Mouse (Mus musculus) left cerebral cortex, postnatal 14 days (tissue): ENCODE results near the gene E2f4. TPM values are rescaled to one million over a fixed set of nuclear protein-coding genes. Genes with fewer than 3 reads are reported as not detected.
A peak's percentile ranks its signal among the peaks of the same experiment; 100 is the strongest.

Experiments used
- DNase-seq, 2 experiments: peaks; one replicate each; pipeline ENCODE4 v3.0.0; 2021 to 2022; ENCODE audit warnings: low spot score in 2 of 2, mixed read lengths in 1 of 2
- intact Hi-C: fragments of 180-260 bp; cut with DNase I; formaldehyde crosslinking; loops from one replicate; pipeline ENCODE4 v1.15.1; 2025
- total RNA-seq, 2 experiments: library from RNA; stranded (reverse); gene quantifications; 2 replicates each; pipeline ENCODE4 v1.2.3; 2021

E2f4 gene
- total RNA-seq, 2 experiments from 2014 or later = 31.5 to 32.1 TPM

- DNase-seq = no peak
- intact Hi-C loops = no loop called here
These were observed 10.2 kb downstream of the E2f4 start for GRCm38 (mm10) chr8:105307670-105308069.

- DNase-seq = no peak
- intact Hi-C loops = no loop called here
These were observed 11.0 kb downstream of the E2f4 start for GRCm38 (mm10) chr8:105308428-105308827.

GRCm38 (mm10) chr8:105309142-105309847 is 11.8 kb downstream of the E2f4 start:
- intact Hi-C loops = no loop called here
- no peak for DNase-seq

GRCm38 (mm10) chr8:105310118-105310517 is 12.7 kb downstream of the E2f4 start:
- intact Hi-C loops = no loop called here
- DNase-seq = no peak

GRCm38 (mm10) chr8:105311718-105312117 is 14.3 kb downstream of the E2f4 start:
- no peak for DNase-seq
- intact Hi-C loops = no loop called here

GRCm38 (mm10) chr8:105312891-105313481 is 15.5 kb downstream of the E2f4 start:
- intact Hi-C loops = no loop called here
- DNase-seq = no peak

- intact Hi-C loops = no loop called here
- DNase-seq = no peak
These were observed 16.3 kb downstream of the E2f4 start for GRCm38 (mm10) chr8:105313622-105314402.

GRCm38 (mm10) chr8:105315073-105315769 is 17.8 kb downstream of the E2f4 start:
- no peak for DNase-seq
- intact Hi-C loops = no loop called here

- DNase-seq = no peak
- intact Hi-C loops = no loop called here
These were observed 20.5 kb downstream of the E2f4 start for GRCm38 (mm10) chr8:105317941-105318340.

GRCm38 (mm10) chr8:105318662-105319190 is 21.3 kb downstream of the E2f4 start:
- DNase-seq = no peak
- intact Hi-C loops = no loop called here

GRCm38 (mm10) chr8:105323183-105323582 is 25.7 kb downstream of the E2f4 start:
- intact Hi-C loops = no loop called here
- no peak for DNase-seq

- DNase-seq = no peak
These were observed 28.2 kb downstream of the E2f4 start for GRCm38 (mm10) chr8:105325641-105326093.

GRCm38 (mm10) chr8:105326141-105326672 is 28.7 kb downstream of the E2f4 start, which contains the start of the genes Lrrc29 and Tmem208:
Lrrc29 (minus strand) TSS chr8:105326278.
Tmem208 (plus strand) TSS chr8:105326354.
- intact Hi-C loops = no loop called here
- DNase-seq = peak; percentile 97 to 98

More at GRCm38 (mm10) chr8:105325641-105326093, 28.2 kb downstream of the E2f4 start:
- intact Hi-C loops = no loop called here

GRCm38 (mm10) chr8:105326968-105327367 is 29.5 kb downstream of the E2f4 start:
- intact Hi-C loops = no loop called here
- DNase-seq = no peak

GRCm38 (mm10) chr8:105330325-105330724 is 32.9 kb downstream of the E2f4 start:
- intact Hi-C loops = no loop called here
- no peak for DNase-seq

GRCm38 (mm10) chr8:105331469-105331868 is 34.0 kb downstream of the E2f4 start:
- DNase-seq = no peak
- intact Hi-C loops = no loop called here

GRCm38 (mm10) chr8:105331931-105332330 is 34.5 kb downstream of the E2f4 start:
- DNase-seq = no peak
- intact Hi-C loops = no loop called here

GRCm38 (mm10) chr8:105332523-105332922 is 35.1 kb downstream of the E2f4 start:
- no peak for DNase-seq
- intact Hi-C loops = no loop called here
